Mouse (Mus musculus) stomach, postnatal 0 days (tissue): ENCODE results near the gene Chuk.

Experiments
- CTCF ChIP-seq: IDR thresholded peaks from 2 replicates; pipeline ENCODE4 v1.5.1; 2016; ENCODE audit warnings: antibody characterized with exemption, low read depth, mild to moderate bottlenecking, moderate library complexity
- EP300 ChIP-seq: optimal IDR thresholded peaks from 2 replicates; pipeline ENCODE3; 2016; ENCODE audit warnings: antibody characterized with exemption

GRCm38 (mm10) chr19:44076457-44076856 is 30.8 kb downstream of the Chuk start:
- no peak for TF ChIP-seq CTCF
- no peak for TF ChIP-seq EP300
